ENCODE assay signal across 7 mouse cellular contexts in genomic region chr7:28941542-28941941, GRCm38 (mm10). TPM values are rescaled to one million over a fixed set of nuclear protein-coding genes. Genes with fewer than 3 reads are reported as not detected.
DNase-seq lines count a peak whose midpoint lies in the region; ATAC-seq and TF ChIP-seq lines count a peak whose summit lies in the region.

No protein-coding gene starts in this region.

- H3K9me3 ChIP-seq in embryonic facial prominence, embryonic 12.5 days: no peaks in the 10 kb centered on the region
- H3K9me3 ChIP-seq in liver, postnatal 0 days (ENCODE audit: low read length): no peaks in the 10 kb centered on the region

- no peak for TF ChIP-seq EP300 in liver, postnatal 0 days (IDR thresholded peaks at IDR 0.05; ENCODE audit: low read depth)

- no peak overlapping the region for H3K4me3 ChIP-seq in layer of hippocampus, adult 2 months
- H3K4me3 ChIP-seq in embryonic facial prominence, embryonic 12.5 days: no peak overlapping the region
- H3K4me3 ChIP-seq in liver, postnatal 0 days (ENCODE audit: low read depth, low read length): no peak overlapping the region

- H3K36me3 ChIP-seq in embryonic facial prominence, embryonic 12.5 days: no peaks in the 10 kb centered on the region
- peaks cover 8% of the 10 kb centered on the region for H3K36me3 ChIP-seq in liver, postnatal 0 days (replicated peaks; ENCODE audit: insufficient read depth, low read length)

- H3K4me1 ChIP-seq in embryonic facial prominence, embryonic 12.5 days: peaks cover 62% of the 10 kb centered on the region
- peaks cover 68% of the 10 kb centered on the region for H3K4me1 ChIP-seq in liver, postnatal 0 days (ENCODE audit: insufficient read depth)

- WGBS in embryonic facial prominence, embryonic 12.5 days: 60% methylated on average over 4 of the region's 4 CpGs
- 60% methylated on average over 4 of the region's 4 CpGs for WGBS in liver, postnatal 0 days (ENCODE audit: insufficient replicate concordance)

- ATAC-seq in embryonic facial prominence, embryonic 12.5 days (ENCODE audit: insufficient number of reproducible peaks, insufficient read depth, low FRiP score, low TSS enrichment): no peak
- peak; percentile 73 for ATAC-seq in liver, postnatal 0 days

- H3K27me3 ChIP-seq in embryonic facial prominence, embryonic 12.5 days: no peaks in the 10 kb centered on the region
- no peaks in the 10 kb centered on the region for H3K27me3 ChIP-seq in liver, postnatal 0 days (ENCODE audit: insufficient read depth, low read length)

- H3K27ac ChIP-seq in layer of hippocampus, adult 2 months: peak overlapping the region; percentile 80
- H3K27ac ChIP-seq in embryonic facial prominence, embryonic 12.5 days: peak overlapping the region; percentile 47
- peak overlapping the region; percentile 64 for H3K27ac ChIP-seq in liver, postnatal 0 days (ENCODE audit: low read depth)

- H3K9ac ChIP-seq in embryonic facial prominence, embryonic 12.5 days: no peak overlapping the region
- H3K9ac ChIP-seq in liver, postnatal 0 days (replicated peaks): no peak overlapping the region

- TF ChIP-seq CTCF in layer of hippocampus, adult 2 months (conservative IDR thresholded peaks at IDR 0.05): no peak
- no peak for TF ChIP-seq CTCF in liver, postnatal 0 days (IDR thresholded peaks at IDR 0.05; ENCODE audit: low read depth)

- intact Hi-C loops in gastrocnemius, postnatal 14 days (cut with DNase I; ENCODE audit: low total_unique reads): no loop called here

- DNase-seq in layer of hippocampus, adult 2 months (ENCODE audit: low spot score in 2 of 2): no peak
- no peak for DNase-seq in layer of hippocampus, postnatal 10 days (ENCODE audit: low spot score in 2 of 2)
- peak; percentile 55 for DNase-seq in kidney, adult 18-20 months
- DNase-seq in liver, postnatal 0 days: no peak
- DNase-seq in gastrocnemius, postnatal 14 days: no peak
- DNase-seq in spleen, postnatal 10 days (ENCODE audit: low spot score in 2 of 2): no peak

- no peak overlapping the region for H3K4me2 ChIP-seq in embryonic facial prominence, embryonic 12.5 days (replicated peaks)
- H3K4me2 ChIP-seq in liver, postnatal 0 days (ENCODE audit: low read depth, low read length): no peak overlapping the region

RNA-seq across cellular contexts. Expression of gene Actn4, which starts 20.6 kb away (rescaled TPM):
- total RNA-seq in layer of hippocampus, adult 2 months (2021): 100 to 1,000 TPM; 131 to 134 TPM
- total RNA-seq in layer of hippocampus, postnatal 10 days (2021): 100 to 1,000 TPM; 128 to 129 TPM
- polyA plus RNA-seq in embryonic facial prominence, embryonic 12.5 days (2016; fragmentation: Nextera tagmentation; extraction: Ambion mirVana): 233 and 253 TPM in 2 replicates
- polyA plus RNA-seq in liver, postnatal 0 days (2015; fragmentation: Nextera tagmentation; extraction: Ambion mirVana): 76.3 and 81.2 TPM in 2 replicates
- total RNA-seq in gastrocnemius, postnatal 14 days (2021): 10 to 100 TPM; 68.1 to 85.9 TPM

RNA-seq across cellular contexts. Expression of gene Eif3k, which starts 40.1 kb away (rescaled TPM):
- 100 to 1,000 TPM; 198 to 202 TPM for total RNA-seq in layer of hippocampus, adult 2 months (2021)
- total RNA-seq in layer of hippocampus, postnatal 10 days (2021): 100 to 1,000 TPM; 177 to 178 TPM
- 392 and 419 TPM in 2 replicates for polyA plus RNA-seq in embryonic facial prominence, embryonic 12.5 days (2016; fragmentation: Nextera tagmentation; extraction: Ambion mirVana)
- polyA plus RNA-seq in liver, postnatal 0 days (2015; fragmentation: Nextera tagmentation; extraction: Ambion mirVana): 162 and 166 TPM in 2 replicates
- total RNA-seq in gastrocnemius, postnatal 14 days (2021): 100 to 1,000 TPM; 142 to 147 TPM

RNA-seq across cellular contexts. Expression of gene Map4k1, which starts 40.3 kb away (rescaled TPM):
- total RNA-seq in layer of hippocampus, adult 2 months (2021): 1 to 10 TPM in 1 of 2 experiments, under 1 TPM in 1; 0.90 to 1.8 TPM
- 1 to 10 TPM; 4.6 to 5.8 TPM for total RNA-seq in layer of hippocampus, postnatal 10 days (2021)
- 6.7 and 9.3 TPM in 2 replicates for polyA plus RNA-seq in embryonic facial prominence, embryonic 12.5 days (2016; fragmentation: Nextera tagmentation; extraction: Ambion mirVana)
- polyA plus RNA-seq in liver, postnatal 0 days (2015; fragmentation: Nextera tagmentation; extraction: Ambion mirVana): 11.9 and 16.5 TPM in 2 replicates
- total RNA-seq in gastrocnemius, postnatal 14 days (2021): 1 to 10 TPM in 1 of 2 experiments, under 1 TPM in 1; 0.71 to 1.2 TPM
